Mouse (Mus musculus): ENCODE results near the gene Pik3ca. TPM values are rescaled to one million over a fixed set of nuclear protein-coding genes. Genes with fewer than 3 reads are reported as not detected.

Gene Pik3ca
- polyA plus RNA-seq, 1 experiment, result 8.7 TPM

GRCm38 (mm10) chr3:32512686-32513284 lies 115.3 kb downstream of the Pik3ca start:
- Histone ChIP-seq H3K27ac (ENCODE audit: control insufficient read depth, insufficient read depth, low read depth, low read length, poor library complexity) (peak overlapping the region; percentile 54; the same call in 1 of the 2 replicates), H3K4me3 (replicated peaks; ENCODE audit: control insufficient read depth, low read depth, low read length) (peak overlapping the region; percentile 9), H3K4me1 (ENCODE audit: control insufficient read depth, insufficient read depth, low read length) (peaks cover 2% of the 10 kb centered on the region; the same call in 1 of the 2 replicates)
- 64% methylated on average over 7 of the region's 7 CpGs for WGBS
- no peak for TF ChIP-seq POLR2A (IDR thresholded peaks at IDR 0.05; ENCODE audit: borderline replicate concordance, control insufficient read depth, low read depth, low read length)
- no peak for TF ChIP-seq CTCF (IDR thresholded peaks at IDR 0.05; ENCODE audit: control insufficient read depth, insufficient read depth, low read length)

GRCm38 (mm10) chr3:32513528-32513927 lies 116.1 kb downstream of the Pik3ca start:
- TF ChIP-seq CTCF (IDR thresholded peaks at IDR 0.05; ENCODE audit: control insufficient read depth, insufficient read depth, low read length) (no peak), POLR2A (IDR thresholded peaks at IDR 0.05; ENCODE audit: borderline replicate concordance, control insufficient read depth, low read depth, low read length) (no peak)
- H3K4me1 ChIP-seq (ENCODE audit: control insufficient read depth, insufficient read depth, low read length), result peaks cover 2% of the 10 kb centered on the region; the same call in 1 of the 2 replicates
- H3K4me3 ChIP-seq (replicated peaks; ENCODE audit: control insufficient read depth, low read depth, low read length), result no peak overlapping the region
- H3K27ac ChIP-seq (ENCODE audit: control insufficient read depth, insufficient read depth, low read depth, low read length, poor library complexity), result no peak overlapping the region

Other genes starting within 250 kb of the Pik3ca start
- gene Zmat3, start 31.7 kb upstream of the Pik3ca start, polyA plus RNA-seq (2011; ENCODE audit: insufficient read depth, insufficient read length, low replicate concordance, missing spikeins), result 1.3 and 6.0 TPM in 2 replicates
- not detected in 2 replicates for gene Kcnmb3, start 94.6 kb downstream of the Pik3ca start, polyA plus RNA-seq (2011; ENCODE audit: insufficient read depth, insufficient read length, low replicate concordance, missing spikeins)
- gene Zfp639, start 112.6 kb downstream of the Pik3ca start, polyA plus RNA-seq (2011; ENCODE audit: insufficient read depth, insufficient read length, low replicate concordance, missing spikeins), result 19.6 and 25.6 TPM in 2 replicates
- 20.9 and 23.4 TPM in 2 replicates for gene Mfn1, start 131.8 kb downstream of the Pik3ca start, polyA plus RNA-seq (2011; ENCODE audit: insufficient read depth, insufficient read length, low replicate concordance, missing spikeins)
- 3.3 and 4.2 TPM in 2 replicates for gene Gnb4, start 218.9 kb downstream of the Pik3ca start, polyA plus RNA-seq (2011; ENCODE audit: insufficient read depth, insufficient read length, low replicate concordance, missing spikeins)